Mouse (Mus musculus) natural killer cell, adult 2 months (primary cell): Measurements from ENCODE around the gene Nckap5l.

ENCODE experiments used
- DNase-seq, 2 experiments: peaks; one replicate each; pipeline ENCODE4 v3.0.0; 2022; ENCODE audit warnings: low spot score in 2 of 2

The Nckap5l gene

DNA sequence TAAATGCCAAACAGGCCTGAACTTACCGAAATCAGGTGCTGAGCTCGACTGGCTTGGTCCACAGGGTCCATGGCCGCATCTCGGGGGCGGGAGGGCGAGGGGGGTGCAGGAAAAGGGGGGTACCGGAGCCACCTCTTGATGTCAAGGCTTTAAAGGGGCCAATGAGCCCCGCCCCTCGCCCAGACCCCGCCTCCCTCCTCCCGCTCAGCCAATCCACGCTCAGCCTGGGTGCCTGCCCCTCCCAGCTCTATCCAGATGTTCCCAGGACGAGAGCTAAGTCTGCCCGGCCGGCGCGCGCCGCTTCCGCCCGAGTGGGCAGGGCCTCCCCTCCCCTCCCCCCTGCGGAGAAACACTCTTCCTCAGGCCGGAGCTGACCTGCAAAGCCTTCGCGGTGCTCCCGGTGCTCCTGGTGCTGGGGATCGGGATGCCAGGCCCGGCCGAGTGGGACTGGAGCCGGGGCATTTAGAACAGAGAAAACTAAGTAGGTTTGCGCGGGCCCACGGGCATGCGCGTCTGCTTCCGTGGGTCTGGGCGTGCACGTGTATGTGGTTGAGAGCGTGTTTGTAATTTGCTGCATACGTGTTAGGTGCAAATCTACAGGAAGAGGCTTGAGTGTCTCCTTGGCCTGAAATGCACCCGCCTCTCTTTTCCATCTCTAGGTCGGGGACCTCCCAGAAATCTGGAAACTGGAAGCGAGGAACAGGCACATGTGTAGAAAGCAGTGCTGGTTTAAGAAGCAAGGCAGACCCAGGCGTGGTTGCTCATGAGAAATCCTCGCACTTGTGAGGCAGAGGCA, at the start of gene Nckap5l:
TSS of gene Nckap5l (minus strand) at position 143 of the 796 bp plus-strand sequence.
- DNase-seq = peak; percentile 83 to 87

DNA sequence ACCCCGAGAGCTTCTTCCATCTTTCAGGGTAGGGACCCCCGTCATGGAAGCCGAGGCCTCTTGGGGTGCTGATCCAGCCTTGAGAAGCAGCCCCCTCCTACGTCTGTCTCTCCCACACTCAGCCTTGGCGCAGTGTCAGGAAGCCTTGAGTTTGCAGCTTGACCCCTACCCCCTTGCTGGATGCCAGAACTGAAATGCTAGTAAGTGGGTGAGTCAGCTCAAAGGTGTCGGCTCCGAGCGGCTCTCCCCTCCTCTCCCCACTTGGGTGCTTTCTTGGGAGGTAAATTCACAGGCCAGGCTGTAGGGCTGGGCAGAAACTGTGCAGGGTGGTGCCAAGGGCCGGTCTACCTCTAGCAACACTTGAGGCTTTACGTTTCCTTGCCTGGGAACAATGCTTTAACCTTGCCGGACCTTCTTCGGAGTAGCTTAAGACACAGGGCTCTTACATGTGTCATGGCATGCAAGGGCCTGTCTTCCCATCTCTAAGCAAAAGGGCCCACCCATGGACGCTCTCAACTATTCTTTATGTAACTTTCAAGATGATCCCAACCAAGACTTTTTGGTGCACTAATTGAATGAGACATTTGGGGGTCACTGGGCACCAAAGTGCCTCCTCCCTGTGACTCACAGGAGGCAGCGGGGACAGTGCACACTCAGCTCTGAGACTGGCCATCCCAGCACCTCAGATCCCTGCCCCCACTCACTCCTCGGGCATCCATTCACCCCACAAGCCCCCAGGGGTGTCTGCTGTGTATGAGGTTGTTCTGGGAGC, 48.0 kb upstream of the Nckap5l start:
- DNase-seq = no peak

GRCm38 (mm10) chr15:99503256-99503655, 45.7 kb upstream of the Nckap5l start:
- no peak for DNase-seq

GRCm38 (mm10) chr15:99502311-99502831, 44.8 kb upstream of the Nckap5l start:
- DNase-seq = no peak

DNA sequence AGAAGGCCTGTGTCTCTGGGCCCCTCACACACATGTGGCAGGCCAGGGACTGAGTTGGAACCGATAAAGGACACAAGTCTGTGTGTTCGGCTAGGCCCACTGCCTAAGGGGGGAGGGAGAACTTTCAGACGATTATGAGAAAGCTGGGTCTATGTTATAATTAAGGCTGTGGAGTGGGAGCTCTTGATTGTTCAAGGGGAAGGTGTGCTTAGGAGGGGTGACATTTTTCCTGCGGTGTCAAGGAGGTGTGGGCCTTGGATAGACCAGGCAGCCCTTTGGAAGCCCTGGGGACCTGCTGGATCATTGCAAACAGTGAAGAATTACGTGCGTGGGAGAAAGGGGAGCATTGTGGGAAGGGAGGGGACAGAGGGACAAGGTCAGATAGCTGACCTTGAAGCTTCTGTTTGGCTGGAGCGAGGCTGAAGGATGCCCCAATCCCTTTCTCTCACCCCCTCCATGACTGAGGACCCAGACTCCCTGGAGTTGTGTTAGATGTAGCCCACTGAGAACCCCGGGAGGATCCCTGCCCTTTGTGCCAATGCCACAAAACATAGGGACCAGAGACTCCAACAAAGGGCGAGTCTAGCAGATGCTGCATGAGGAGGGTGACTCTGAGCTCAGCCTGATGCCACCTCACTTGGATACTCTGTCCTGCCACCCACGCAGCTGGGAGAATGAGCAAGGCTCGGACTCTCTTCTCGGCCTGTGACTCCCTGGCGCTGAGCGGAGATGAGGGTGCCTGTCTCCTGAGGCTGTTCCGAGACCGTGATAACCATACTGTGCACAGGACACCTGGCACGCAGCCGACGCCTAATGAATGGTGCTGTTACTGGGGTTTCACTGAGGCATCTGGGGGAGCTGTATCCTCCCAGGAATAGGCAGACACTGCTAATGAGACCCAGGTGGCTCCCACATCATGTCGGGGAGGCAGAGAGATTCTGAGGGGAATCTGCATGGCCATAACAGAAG, 44.0 kb upstream of the Nckap5l start:
- DNase-seq = no peak

DNA sequence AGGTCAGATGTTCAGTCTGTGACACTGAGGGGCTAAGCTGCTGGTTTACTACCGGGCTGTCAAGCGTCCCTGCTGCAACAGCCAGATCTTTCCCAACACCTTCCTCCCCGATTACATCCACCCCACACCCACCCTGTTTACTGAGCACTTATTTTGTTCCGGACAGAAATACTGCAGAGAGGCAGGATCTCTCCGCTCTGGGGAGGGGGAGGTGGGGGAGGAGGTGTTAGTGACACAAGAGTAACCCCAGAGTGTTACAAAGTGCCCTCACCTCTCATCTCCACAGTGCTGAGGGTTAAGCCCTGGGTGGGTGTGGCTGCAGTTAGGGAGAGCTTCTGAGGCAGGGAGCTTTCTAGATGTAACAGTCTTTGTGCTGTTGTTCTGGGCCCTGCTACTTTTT, 42.8 kb upstream of the Nckap5l start:
- no peak for DNase-seq

- no peak for DNase-seq
Measured at GRCm38 (mm10) chr15:99499726-99500125, 42.2 kb upstream of the Nckap5l start.

DNA sequence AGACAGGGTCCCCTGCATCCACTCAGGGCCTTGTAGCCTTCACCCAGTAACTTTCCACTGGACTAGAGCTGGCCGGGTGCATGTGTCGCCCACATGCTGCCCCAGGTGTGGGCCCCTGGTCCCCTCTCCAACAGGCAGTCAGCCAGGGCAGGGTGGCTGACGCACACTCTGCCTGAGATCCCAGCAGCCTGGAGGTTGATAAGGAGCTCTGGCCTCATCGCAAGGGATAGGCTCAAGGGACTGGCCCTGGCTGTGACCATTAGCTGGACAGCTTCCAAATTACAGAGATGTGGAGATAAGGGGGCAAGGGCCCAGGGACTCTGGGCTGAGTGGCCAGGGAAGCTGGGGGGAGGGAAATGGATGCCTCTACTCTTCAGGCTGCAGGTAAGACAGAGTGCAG, 41.2 kb upstream of the Nckap5l start:
- no peak for DNase-seq

- no peak for DNase-seq
Measured at GRCm38 (mm10) chr15:99498356-99498755, 40.8 kb upstream of the Nckap5l start.

DNA sequence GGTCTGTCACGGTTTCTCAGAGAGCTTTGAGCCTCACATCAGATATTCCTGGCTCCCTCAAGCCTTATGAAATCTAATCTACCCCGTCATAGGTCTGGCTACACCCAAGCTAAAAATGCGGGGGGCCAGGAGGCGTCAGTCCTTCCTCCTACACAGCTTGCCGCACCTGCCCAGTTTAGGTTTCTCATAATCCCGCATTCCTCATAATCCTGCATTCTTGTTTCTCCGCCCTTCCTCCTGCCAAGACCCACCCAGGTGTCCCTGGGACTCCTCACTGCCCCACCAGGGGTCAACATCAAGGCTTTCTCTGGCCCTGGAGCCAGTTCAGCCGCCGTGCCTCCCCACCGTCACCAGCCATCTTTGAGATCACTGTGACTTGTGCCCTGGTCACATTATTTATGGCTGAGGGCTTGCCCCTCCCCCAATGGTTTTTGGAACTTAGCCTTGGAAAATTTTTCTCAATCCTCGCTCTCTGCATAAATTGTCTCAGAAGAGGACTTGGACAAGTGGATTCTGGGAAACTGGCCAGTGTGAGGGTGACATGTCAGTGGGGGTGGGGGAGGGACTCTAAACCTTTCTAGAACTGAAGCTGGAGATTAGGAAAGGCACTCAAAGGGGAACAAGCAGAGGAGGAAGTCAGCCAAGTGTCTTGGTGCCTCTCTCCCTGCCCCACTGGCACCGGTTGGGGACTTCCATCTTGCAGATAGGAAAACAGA, 40.1 kb upstream of the Nckap5l start:
- DNase-seq = no peak

- peak in 1 of 2 experiments; percentile 10 for DNase-seq
Measured at GRCm38 (mm10) chr15:99497061-99497460, 39.5 kb upstream of the Nckap5l start.

- no peak for DNase-seq
Measured at GRCm38 (mm10) chr15:99484745-99485144, 27.2 kb upstream of the Nckap5l start.

DNA sequence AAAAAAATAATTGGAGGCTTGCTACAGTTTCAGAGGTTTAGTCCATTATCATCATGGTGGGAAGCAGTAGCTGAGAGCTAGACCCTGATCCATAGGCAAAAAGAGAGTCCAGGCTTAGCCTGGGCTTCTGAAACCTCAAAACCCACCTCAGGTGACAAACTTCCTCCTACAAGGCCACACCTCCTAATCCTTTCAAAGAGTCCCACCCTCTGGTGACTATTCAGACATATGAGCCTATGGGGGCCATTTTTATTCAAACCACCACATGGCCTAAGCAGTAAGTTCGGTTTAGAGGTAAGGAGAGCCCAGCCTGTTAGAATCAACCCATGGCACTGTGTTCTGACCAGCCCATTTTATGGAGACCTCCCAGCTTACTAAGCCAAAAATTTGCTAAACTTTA, 18.3 kb upstream of the Nckap5l start:
- no peak for DNase-seq

DNA sequence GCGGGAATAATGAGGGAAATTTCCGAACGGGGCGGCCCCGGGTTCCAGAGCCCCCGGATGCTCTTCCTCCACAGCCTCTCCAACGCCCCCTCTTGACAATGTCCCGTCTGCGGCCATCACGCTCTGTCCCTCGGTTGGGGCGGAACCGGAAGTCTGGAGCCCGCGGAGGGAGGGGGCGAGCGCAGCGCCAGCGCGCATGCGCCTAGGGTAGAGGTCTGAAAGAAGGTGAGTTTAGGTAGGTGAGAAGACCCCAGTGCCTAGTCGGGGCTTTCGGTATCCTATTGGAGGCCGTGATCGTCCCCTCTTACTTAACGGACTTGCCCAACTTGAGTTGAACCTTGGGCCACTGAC, 17.0 kb upstream of the Nckap5l start, which contains the start of gene Bcdin3d:
TSS of gene Bcdin3d (minus strand) at position 155 of the 351 bp plus-strand sequence.
- DNase-seq = peak; percentile 84 to 88

- DNase-seq = peak; percentile 13 to 16
Measured at GRCm38 (mm10) chr15:99473801-99474575, 16.4 kb upstream of the Nckap5l start.

DNA sequence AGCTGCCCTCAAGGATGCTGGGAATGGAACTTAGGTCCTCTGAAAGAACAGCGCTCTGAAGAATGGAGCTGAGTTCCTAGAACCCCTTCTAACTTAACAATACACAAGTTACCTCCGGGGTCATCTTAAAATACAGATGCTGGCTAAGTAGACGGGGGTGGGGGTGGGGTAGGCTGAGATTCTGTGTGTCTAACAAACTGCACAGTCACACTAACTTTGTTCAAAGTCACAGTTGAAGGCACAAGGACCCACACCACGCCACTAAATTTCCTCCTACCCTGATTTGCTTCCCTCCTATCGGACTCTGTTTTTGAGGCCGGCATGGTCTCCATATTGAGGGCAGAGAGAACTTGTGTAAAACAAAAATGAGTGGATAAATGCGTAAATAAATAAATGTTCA, 15.4 kb upstream of the Nckap5l start:
- no peak for DNase-seq

- peak; percentile 32 to 47 for DNase-seq
Measured at GRCm38 (mm10) chr15:99471677-99472063, 14.1 kb upstream of the Nckap5l start.

- DNase-seq = peak; percentile 59 to 64
Measured at GRCm38 (mm10) chr15:99470971-99471676, 13.6 kb upstream of the Nckap5l start.

DNA sequence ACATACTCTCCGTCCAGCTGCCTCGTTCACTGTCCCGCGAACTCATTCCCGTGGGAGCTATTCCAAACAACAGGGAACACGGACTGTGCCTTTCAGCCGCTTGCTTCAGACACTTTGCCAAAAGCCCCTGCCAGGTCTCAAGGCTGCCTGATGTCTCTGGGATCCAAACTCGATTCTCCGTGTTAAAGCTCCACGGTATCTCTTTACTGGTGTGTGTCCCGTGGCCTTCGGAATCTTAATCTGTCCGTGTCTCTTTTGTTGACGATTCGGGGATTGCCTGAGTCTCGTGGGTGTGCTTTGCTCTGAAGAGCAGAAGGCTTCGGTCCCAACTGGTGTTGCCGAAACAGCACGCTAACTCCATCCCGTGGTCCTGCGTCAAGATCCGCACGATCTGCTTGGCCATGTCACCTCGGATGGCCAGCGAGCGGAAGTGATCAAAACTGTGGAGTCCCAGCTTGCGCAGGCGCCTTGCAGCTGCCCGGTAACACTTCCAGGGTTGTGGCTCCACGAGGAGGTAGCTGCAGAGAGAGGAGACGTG, 12.7 kb upstream of the Nckap5l start:
- DNase-seq = no peak
